Mouse (Mus musculus): ENCODE measurements at regions not wholly inside any gene's neighbourhood (a gene's known extent, or its start where the extent isn't known, plus 50 kb on each side); places are given as distances from the start of the nearest gene placed in this dataset.
A peak's percentile ranks its signal among the peaks of the same experiment; 100 is the strongest.

DNA sequence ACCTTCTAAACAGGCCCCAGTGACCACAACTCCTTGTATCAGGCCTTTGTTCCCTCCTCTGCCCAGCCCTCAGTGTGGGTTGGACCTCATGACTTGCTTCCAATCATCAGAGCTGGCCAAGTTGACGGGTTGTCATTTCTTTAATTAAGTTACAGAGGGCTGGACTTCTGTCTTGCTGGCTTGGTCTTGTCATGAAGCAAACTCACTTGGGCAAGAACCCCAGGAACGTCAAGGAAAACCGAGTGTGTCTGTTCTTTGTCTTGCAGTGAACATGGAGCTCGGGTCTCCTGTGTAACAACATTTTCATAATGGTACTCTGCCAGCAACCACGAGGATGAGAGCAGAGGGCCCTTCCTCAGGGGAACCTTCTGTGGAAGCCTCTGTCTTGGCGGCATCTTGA lies 107.3 kb upstream of the Lrig1 start:
- ATAC-seq, result no peak

- ATAC-seq, result no peak
Observed at GRCm38 (mm10) chr6:94806481-94807160, 106.7 kb upstream of the Lrig1 start.

DNA sequence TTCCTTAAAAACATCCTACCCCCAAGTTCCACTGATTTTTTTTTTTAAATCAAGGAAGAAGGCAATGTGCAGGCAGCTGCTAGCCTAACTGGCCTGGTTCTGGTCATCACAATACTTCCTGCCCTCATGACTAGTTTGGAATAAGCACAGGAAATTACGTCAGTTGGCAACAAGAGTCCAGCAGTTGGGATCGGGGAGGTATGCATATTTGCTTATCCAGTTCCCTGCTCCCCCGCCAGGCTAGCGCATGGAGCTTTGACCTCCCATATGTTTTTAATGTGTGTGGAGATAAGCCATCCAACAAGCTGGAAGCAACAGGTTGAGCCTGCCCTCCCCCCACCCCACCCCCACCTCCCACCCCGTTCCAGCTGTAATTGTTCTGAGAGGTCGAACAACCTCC lies 105.7 kb upstream of the Lrig1 start:
- ATAC-seq, result no peak

DNA sequence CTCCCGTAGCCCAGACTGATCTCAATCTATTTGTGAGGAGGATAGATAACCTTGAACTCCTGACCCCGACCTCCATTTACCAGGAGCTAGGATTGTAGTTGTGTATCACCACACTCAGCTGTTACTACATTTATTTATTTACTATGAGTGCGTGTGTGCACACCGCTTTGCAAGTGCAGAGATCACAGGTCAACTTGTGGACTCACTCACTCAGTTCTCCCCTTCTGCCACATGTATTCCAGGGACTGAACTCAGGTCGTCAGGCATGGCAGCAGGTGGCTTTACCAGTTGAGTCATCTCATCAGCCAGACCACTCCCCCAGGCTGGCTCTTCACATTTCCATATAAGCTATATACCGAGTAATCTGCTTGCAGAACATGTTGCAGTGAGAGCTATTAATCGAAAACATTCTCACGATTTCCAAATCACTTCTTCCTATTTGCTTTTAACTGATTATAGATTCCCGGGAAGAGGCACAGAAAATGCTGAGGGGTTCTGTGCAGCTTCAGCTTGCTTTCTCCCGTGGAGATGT lies 104.4 kb upstream of the Lrig1 start:
- no peak for ATAC-seq

DNA sequence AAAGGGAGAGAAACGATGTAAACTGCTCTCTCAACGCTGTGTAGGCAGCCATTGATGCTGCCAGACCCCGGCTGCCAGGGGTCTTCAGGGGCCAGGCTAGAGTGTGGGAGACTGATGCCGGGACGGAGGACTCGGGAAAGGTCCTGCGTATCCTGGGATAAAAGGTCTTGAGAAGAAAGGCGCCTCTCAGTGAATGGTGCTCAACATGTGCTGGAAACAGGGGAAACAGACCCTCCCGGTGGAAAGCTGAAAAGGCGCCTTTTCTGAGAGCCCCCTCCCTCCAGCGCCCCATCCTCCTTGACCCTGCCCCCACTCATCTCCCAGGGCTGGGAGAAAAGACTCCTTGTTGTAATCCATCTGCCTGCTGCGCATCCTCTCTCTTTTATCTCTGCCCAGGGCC lies 101.1 kb upstream of the Lrig1 start:
- no peak for ATAC-seq

DNA sequence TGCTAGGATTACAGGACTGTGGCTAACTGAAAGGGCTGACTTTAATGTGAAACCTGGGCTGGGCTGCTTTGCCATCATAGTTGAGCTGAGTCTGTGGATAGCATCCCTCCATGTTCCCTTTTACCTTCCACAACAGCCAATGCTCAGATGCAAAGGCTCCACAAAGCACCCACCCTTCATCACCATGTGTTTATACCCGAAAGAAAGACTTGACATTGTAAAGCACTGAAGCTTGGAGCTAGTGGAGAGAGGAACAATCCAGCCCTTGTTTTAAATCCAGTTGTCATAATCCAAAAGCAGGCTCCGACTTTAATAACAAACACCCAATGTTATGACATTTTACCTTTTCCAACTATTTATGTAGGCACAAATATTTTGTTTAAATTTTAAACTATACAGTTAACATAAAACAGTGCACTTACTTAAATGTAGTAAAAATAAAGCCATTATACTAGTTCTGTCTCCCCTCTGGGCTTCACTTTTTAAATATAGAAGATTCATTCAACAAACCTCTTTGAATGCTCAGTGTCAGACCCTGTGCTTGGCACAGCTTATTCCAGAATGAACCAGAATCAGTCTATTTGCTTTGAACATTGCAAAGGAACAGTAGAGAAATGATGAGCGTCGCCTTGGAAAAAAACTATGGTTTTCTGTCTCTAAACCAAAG lies 98.7 kb upstream of the Lrig1 start:
- ATAC-seq, result no peak

DNA sequence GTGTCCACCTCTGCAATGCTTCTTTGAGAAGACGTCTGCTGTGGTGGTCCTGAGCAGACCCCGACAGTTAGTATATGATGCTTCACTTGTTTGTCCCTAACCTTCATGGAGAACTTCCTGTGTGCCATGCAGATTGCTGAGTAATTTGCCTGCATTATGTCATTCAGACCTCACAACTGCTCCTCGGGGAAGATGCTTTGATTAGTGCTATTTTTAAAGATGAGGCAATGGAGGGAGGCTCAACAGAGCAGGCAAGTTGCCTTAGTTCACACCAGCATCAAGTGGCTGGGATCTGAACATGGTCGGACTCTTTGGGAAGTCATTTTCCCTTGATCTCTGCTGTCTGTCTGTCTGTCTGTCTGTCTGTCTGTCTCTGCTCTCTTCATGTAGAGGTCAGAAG lies 95.5 kb upstream of the Lrig1 start:
- no peak for ATAC-seq

DNA sequence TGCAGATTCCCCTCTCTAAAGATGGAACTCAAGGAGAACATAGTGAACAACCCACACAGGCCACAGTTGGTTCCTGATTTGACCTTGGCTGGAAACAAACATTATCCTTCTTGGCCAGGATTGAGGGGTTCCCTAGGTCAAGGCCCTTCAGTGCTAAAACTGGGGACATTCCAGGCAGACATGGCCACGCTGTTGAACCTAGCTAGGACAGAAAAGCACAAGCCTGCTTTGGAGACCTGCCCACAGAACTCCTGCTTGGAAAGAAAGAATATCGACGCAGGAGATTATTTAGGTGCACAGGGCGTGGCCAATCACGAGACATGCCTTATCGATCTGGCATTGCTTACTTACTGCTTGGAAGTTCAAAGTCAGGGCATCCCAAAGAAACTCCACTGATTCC lies 93.6 kb upstream of the Lrig1 start:
- ATAC-seq, result no peak

DNA sequence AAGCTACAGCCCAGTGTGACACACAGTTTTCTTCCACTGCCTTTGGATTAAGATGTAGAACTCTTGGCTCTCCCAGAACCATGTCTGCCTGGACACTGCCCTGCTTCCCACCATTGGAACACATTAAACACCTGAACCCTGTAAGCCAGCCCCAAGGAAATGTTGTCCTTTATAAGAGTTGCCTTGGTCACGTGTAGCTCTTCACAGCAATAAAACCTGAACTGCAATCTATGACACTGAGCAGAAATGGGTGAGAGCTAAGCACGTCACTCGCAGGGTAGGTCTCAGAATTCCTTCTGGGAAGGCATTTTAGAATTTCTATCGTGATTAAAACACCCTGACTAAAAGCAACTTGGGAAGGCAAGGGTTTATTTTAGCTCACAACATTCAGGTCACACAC lies 92.4 kb upstream of the Lrig1 start:
- no peak for ATAC-seq

DNA sequence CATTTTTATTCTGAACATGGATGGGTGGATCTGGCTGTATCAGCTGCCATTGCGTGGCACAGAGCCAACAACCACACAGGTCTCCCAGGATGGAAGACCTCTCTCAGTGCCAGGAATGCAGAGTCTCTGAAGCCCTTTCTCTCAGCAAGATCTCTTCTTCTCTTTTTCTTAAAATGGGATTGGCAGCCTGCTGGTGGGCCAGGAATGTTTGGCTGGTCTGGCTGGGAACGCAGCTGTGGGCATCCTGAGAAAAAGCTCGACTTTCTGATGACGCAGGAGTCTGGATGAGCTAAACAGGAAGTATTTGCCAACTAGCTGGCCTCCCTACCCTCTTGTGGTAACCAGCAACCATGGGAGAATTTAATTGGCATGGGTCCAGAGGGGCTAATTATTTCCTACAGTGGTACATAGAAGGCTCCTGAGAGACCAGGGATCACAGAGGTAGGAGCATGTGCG lies 89.4 kb upstream of the Lrig1 start:
- ATAC-seq, result no peak

DNA sequence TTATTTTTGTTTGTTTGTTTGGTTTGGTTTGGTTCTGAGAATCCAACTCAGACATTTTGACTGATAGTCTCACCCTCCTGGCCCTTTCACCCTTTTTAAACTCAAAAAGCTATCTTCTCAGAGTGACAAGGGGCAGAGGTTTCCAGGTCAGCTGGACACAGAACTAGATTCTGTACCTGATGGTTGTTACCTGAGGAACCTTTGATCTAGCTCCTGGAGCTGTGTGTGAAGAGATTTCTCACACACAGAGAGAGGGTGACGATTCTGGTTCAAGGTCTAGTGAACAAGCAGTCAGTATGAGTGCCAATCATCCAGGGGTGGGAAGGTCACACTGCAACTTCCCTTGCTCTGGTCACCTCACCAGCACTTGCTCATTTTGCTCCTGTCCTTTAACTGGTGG lies 83.5 kb upstream of the Lrig1 start:
- no peak for ATAC-seq

GRCm38 (mm10) chr6:94780621-94781020 lies 80.7 kb upstream of the Lrig1 start:
- ATAC-seq, result no peak

GRCm38 (mm10) chr6:94779854-94780253 lies 79.9 kb upstream of the Lrig1 start:
- ATAC-seq, result peak; percentile 74

DNA sequence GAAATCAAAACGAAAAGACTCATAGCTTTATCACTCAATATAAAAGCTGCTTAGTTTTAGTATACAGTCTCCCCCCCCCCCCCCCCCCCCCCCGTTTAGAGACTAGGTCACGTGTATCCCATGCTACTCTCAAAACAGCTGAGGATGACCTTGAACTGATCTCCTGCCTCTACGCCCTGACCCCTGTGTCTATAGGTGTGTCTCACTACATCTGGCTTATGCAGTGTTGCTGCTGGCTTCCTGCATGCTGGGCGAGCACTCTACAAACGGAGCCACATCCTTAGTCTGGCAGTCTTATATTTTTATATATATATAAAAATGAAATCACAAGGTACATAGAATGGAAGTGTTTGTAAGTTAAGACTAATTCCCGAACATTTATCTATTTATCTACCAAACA lies 79.3 kb upstream of the Lrig1 start:
- peak; percentile 64 for ATAC-seq

DNA sequence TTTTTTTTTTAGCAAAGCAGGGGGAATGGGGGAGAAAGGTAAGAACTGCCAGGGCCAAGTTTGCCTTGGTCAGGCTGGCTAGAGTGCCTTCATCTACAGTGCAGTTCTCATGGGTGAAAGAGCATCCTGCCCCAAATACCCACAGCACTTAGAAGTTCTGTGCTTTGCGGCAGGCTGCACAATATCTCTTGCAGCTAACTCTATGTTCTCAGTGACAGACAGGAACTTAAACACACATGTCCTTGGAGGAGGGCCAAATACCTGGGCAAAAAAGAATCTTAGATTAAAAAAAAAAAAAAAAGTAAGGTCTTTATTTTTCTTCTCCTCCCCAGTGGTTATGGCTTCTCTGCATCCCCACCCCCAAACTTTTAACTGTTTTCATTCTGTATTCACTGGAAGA lies 78.8 kb upstream of the Lrig1 start:
- peak; percentile 67 for ATAC-seq

GRCm38 (mm10) chr6:94776585-94776984 lies 76.6 kb upstream of the Lrig1 start:
- no peak for ATAC-seq

DNA sequence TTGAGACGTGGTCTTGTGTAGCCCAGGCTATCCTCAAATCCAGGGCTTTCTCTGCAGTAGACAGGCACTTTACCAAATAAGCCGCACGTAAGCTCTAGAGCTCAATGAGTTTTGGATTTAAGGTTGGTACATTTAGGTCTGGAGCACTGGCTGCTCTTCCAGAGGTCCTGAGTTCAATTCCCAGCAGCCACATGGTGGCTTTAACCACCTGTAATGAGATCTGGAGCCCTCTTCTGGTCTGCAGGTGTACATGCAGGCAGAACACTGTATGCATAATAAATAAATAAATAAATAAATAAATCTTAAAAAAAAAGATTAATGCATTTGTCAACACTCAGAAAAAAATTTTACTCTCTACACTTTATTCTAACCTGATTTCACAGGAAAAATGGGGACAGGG lies 74.9 kb upstream of the Lrig1 start:
- no peak for ATAC-seq

GRCm38 (mm10) chr6:94773604-94774486 lies 73.9 kb upstream of the Lrig1 start:
- no peak for ATAC-seq

- no peak for ATAC-seq
Observed at GRCm38 (mm10) chr6:94772868-94773603, 73.1 kb upstream of the Lrig1 start.

- no peak for ATAC-seq
Observed at GRCm38 (mm10) chr6:94772391-94772790, 72.4 kb upstream of the Lrig1 start.

DNA sequence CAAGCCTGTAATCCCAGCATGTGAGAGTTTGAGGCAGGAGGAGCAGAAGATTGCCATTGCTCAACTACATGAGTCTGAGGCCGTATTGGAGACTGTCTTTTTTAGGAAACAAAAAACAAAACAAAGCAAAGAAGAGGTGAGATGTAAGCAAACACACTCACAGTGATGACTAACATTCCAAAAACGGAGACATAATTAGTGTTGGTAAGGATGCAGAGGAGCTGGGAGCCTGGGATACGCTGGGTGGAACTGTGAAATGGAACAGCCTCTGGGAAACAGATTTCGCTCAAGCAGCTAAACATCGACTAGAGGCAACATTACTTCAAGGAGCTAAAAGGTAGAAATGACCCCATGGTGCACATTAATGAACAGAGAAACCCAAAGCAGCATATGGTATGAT lies 68.3 kb upstream of the Lrig1 start:
- ATAC-seq, result no peak

- no peak for ATAC-seq
Observed at GRCm38 (mm10) chr6:94765724-94766123, 65.8 kb upstream of the Lrig1 start.

- ATAC-seq, result no peak
Observed at GRCm38 (mm10) chr6:94761341-94761740, 61.4 kb upstream of the Lrig1 start.
